Comparison of ENCODE assay signal across 26 mouse cellular contexts in genomic region chr6:38148626-38149025, GRCm38 (mm10). TPM values are rescaled to one million over a fixed set of nuclear protein-coding genes. Genes with fewer than 3 reads are reported as not detected.
"Had no signal": no experiment of that assay in that cellular context is flagged by ENCODE, and none has a peak within 500 bp of the region (broad histone marks: within the 10 kb centered on the region; RNA-seq: fewer than 3 reads in every experiment).

No protein-coding gene starts in this region.

- H3K9me3 ChIP-seq: liver, embryonic 13.5 days; midbrain, embryonic 13.5 days; stomach, embryonic 15.5 days had no signal

- H3K27me3 ChIP-seq: liver, embryonic 13.5 days; midbrain, embryonic 13.5 days; stomach, embryonic 15.5 days had no signal

- H3K27ac ChIP-seq: kidney, postnatal 0 days; layer of hippocampus, adult 2 months; left cerebral cortex, adult 2 months; liver, embryonic 13.5 days; macrophage; midbrain, embryonic 13.5 days; stomach, embryonic 15.5 days had no signal

- H3K4me1 ChIP-seq: midbrain, embryonic 13.5 days had no signal

- H3K36me3 ChIP-seq: liver, embryonic 13.5 days had no signal

- DNase-seq: kidney, adult 2 months; kidney, postnatal 25 days; layer of hippocampus, adult 9-11 months; liver, embryonic 13.5 days; lung, adult 2 months; lung, postnatal 14 days; right cerebral cortex, postnatal 25 days; spleen, adult 18-20 months; thymus, postnatal 25 days had no signal

- H3K4me3 ChIP-seq: layer of hippocampus, adult 2 months; left cerebral cortex, adult 2 months; liver, embryonic 13.5 days; midbrain, embryonic 13.5 days; stomach, embryonic 15.5 days had no signal

- H3K4me2 ChIP-seq: liver, embryonic 13.5 days; midbrain, embryonic 13.5 days; stomach, embryonic 15.5 days had no signal

- ATAC-seq: midbrain, embryonic 13.5 days; midbrain, embryonic 16.5 days had no signal

- H3K9ac ChIP-seq: liver, embryonic 13.5 days; midbrain, embryonic 13.5 days; stomach, embryonic 15.5 days had no signal

RNA-seq across cellular contexts. Expression of gene Atp6v0a4, which starts 24.2 kb away (rescaled TPM):
- total RNA-seq: megakaryocyte, adult 5-6 weeks had no signal
- polyA plus RNA-seq: limb, embryonic 11.5 days; macrophage; neural tube, embryonic 11.5 days had no signal

RNA-seq across cellular contexts. Expression of gene Tmem213, which starts 39.6 kb away (rescaled TPM):
- total RNA-seq: layer of hippocampus, adult 2 months; layer of hippocampus, postnatal 25 days; left cerebral cortex, adult 2 months; left cerebral cortex, postnatal 10 days; left cerebral cortex, postnatal 36 days; liver, adult 2 months; megakaryocyte, adult 5-6 weeks had no signal
- polyA plus RNA-seq: large intestine, adult 2 months; limb, embryonic 11.5 days; liver, adult 2 months; liver, embryonic 13.5 days; liver, embryonic 16.5 days; macrophage; midbrain, embryonic 16.5 days; neural tube, embryonic 11.5 days; neural tube, embryonic 14.5 days had no signal
